Mouse (Mus musculus): ENCODE results near the gene Exoc6. TPM values are rescaled to one million over a fixed set of nuclear protein-coding genes. Genes with fewer than 3 reads are reported as not detected.
"Not testable (repeated sequence)": the region's sequence is repeated elsewhere in the genome, so short reads cannot be mapped to it uniquely, and the experiment has no call there.

Exoc6 gene
- total RNA-seq, 2 experiments from 2014 or later, result 54.9 to 59.6 TPM

DNA sequence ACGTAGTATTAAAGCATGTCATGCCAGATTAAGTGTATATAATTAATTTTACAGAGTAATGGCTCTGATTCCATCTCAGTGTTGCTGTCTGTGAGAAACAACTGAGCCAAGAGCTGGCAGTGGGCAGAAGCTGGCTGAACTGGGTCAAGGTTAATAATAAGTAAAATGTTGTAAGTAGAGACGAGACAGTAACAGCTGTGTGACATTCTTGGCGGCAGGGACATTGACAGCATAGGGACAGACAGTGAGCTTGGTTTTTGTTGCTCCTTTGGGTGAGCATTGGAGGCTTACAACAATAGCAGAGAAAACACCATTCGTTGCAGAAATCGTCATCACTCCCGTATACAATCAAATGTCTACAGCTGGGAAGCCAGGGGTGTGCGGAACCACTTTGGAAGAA, 13.8 kb upstream of the Exoc6 start:
- no peak for DNase-seq (ENCODE audit: low spot score in 2 of 2)

DNA sequence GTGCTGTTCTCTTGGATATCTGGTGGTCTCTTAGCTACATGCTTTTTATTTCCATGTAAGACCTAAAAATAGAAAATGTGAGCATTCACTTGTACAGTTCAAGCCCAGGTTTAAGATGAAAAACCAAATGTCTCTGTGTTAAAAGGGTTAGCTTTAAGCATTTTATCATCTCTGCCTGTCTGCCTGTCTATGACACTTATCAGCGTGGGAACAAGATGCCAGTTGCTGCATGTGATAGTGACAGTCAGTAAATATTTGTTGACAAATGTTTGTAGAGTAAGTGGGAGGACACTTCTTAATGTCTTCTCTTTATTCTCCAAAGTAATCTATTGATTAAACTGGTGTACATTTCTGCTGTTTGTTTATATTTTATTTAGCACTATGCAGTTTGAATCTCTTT, 12.5 kb upstream of the Exoc6 start:
- no peak for DNase-seq (ENCODE audit: low spot score in 2 of 2)

DNA sequence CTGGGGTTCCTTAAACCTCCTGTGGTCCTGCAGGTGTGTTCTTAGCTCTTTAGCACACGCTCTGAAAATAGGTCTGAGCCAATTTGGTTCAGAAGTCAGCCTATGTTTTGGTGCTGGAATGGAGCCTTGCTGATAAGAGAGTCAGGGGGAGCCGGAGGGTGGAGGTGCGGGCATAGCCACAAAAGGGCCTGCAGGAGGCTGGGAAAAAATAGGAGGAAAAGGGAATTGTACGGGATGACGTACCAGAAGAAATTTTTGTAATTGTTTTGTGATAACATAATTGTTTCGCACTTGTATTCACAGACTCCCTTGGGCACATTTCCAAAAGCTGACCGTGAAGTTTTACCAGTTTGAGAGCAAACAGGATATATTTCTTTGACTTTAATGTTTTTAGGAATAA, 10.0 kb upstream of the Exoc6 start:
- DNase-seq (ENCODE audit: low spot score in 2 of 2), result no peak

DNA sequence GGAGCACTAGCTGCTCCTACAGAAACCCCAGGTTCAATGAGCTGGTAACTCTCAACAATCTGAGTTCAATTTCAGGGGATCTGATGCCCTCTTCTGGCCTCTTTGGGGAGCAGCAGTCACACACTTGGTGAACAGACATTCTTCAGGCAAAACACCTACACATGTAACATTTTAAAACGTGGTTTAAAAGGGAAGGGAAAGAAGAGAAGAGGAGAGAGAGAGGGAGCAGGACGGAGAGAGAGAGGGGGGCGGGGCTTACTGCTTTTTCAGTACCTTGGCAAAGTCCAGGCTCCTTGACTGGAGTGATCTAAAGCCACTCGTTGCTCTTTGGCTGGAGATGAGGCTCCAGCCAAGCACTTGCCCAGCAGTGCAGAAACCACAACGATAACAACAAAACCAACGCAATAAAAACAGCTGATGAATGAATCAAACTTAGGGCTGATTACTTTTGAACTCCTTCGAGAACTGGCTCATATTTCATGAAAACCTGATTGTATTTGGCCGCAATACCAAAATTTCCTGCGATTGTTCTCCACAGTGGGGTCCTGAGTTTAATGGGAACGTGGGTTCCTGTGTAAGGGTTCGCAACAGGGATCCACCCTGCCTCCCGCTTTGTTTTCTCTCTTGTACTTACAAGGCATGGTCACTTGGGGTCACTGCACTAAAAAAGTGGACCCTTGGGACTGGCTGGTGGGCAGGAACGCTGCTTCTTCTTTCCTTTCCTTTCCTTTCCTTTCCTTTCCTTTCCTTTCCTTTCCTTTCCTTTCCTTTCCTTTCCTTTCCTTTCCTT, 6.5 kb upstream of the Exoc6 start:
- no peak for DNase-seq (ENCODE audit: low spot score in 2 of 2)

DNA sequence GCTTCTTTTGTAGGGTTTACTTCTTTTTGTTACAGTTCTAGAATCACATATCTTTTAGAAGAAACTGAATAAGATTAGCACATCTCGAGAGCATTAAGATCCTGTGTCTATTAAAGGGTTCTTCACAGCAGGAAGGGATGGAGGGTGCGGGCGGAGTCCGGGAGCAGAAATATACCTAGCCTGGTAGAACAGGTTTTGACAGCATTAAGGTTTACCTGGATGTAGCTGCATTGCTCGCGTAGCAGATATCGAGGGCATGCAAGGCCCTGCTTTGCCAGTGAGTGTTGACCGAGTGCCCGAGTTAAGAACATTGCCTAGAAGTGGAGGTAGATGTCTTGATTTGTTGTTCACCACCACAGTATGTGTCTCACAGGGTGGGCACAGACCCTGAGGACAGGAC, 5.7 kb upstream of the Exoc6 start:
- no peak for DNase-seq (ENCODE audit: low spot score in 2 of 2)

DNA sequence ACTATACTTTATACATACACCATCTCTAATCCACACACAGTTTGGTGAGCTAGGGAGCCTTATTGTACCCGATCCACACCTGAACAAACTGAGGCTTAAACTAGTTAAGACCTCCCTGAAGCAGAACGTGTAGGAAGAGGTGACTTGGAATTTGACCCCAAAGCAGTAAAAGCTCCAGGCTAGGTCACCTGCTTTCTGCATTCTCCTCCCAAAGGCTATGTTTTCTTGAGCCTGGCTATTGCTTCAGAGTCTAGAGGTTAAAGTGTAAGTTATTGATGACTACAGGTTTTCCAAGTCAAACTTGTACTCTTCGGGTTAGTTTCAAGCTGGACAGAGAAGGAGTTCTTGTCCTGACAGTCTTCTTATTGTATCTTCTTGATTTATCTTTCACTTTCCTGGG, 5.0 kb upstream of the Exoc6 start:
- DNase-seq (ENCODE audit: low spot score in 2 of 2), result no peak

DNA sequence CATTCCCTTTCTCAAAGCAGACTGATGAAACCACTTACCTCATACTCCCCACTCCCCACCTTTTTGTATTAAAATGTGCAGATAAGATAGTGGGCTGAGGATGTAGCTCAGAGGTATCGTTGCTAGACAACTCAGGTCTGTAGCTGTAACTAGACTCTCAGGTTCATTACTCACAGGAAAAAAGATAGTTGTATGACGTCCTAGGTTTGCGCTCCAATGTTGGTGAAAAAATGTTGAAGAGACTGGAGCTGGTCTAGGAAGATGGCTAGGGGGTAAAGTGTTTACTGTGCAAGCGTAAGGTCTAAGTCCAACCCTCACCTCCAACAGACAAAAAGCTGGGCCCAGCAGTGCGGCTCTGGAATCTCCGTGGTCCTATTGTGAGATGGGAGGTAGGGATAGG, 4.5 kb upstream of the Exoc6 start:
- DNase-seq (ENCODE audit: low spot score in 2 of 2), result no peak

DNA sequence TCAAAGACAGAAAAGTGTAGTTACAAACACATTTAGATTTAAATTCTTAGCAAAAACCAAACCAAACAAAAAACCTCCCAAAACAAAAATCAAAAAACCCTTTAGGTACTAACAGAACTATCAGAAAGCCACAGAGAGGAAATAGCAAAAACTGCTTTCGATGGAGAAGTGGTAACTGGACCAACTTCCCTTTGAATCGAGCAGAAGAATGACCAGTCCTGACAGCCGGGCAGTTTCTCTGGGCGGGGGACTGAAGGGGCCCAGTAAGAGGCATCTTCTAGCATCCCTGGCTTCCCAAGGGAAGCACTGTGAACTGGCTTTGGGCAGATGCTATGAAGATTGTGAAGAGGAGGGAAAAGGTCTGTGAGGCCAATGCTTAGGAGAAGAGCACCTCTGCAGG, 3.4 kb upstream of the Exoc6 start:
- no peak for DNase-seq (ENCODE audit: low spot score in 2 of 2)

DNA sequence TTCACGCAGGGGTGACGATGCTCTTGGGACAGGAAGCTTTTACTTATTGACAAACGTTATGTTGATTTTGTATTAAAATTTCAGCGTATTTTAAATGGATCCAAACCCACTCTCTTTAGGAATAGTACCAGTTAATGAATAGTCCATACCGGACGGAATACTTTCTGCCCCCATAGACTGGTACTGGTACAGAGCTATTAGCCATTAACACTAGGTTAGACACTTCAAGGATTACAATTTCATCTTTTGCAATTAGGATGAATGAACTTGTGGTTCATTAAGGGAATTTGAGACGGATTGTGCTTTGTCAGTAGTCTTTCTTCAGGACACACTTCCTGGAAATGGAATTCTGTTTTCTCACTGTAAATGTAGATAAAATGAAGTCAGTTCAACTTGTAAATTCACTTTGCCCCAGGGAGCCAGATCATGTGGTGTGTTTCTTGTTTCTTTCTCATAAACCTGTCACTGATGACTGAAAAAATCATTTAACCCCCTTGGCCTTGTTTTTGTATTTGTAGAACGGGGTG, 885 bp downstream of the Exoc6 start:
- DNase-seq (ENCODE audit: low spot score in 2 of 2), result no peak

DNA sequence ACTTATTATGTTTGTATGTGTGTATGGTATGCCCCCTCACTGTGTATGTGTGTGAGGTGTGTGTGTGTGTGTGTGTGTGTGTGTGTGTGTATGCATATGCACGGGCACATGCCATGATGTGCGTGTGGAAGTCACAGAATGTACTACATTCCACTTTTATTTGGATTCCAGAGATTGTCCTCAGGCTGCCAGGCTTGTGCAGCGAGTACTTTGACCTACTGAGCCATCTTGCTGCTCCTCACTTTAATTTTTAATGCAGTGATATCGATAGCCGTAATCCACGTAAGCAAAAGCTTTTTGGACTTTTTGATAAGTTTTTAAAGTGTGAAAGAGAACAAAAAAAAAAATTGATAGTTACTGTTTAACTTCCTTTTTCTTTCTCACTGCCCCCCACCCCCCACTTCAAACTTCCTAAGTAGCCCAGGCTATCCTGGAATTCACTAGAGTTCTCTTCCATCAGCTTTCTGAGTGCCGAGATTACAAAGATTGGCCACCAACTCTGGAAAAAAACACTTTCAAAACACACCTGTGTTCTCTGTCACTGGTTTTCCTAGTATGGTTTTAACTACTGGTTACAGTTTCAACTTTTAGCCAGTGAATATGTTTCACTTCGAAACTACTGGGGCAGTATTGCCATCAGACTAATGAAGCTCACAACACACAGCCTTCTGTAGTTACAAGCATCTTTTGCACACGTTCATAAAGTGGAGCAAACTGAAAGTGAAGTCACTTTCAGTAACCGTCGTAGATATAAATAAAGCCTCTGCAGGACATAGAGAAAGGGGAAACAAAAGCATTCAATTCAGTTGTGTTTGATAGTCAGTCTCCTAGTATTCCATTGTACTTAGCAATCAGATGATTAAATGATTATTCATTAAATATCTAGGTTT, 3.4 kb downstream of the Exoc6 start:
- DNase-seq (ENCODE audit: low spot score in 2 of 2), result no peak

DNA sequence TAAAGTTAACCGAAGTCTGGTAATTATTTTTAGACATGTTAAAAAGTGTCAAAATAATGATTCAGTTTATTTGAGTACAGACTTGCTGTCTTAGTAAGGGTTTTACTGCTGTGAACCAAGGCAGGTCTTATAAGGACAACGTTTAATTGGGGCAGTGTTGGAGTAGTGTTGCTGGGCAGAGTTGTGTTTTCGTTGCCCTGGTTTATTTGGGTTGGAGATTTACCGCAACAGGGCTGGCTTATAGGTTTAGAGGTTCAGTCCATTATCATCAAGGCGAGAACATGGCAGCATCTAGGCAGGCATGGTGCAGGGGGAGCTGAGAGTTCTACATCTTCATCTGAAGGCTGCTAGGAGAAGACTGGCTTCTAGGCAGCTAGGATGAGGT, 4.0 kb downstream of the Exoc6 start:
- DNase-seq (ENCODE audit: low spot score in 2 of 2), result not testable (repeated sequence)

DNA sequence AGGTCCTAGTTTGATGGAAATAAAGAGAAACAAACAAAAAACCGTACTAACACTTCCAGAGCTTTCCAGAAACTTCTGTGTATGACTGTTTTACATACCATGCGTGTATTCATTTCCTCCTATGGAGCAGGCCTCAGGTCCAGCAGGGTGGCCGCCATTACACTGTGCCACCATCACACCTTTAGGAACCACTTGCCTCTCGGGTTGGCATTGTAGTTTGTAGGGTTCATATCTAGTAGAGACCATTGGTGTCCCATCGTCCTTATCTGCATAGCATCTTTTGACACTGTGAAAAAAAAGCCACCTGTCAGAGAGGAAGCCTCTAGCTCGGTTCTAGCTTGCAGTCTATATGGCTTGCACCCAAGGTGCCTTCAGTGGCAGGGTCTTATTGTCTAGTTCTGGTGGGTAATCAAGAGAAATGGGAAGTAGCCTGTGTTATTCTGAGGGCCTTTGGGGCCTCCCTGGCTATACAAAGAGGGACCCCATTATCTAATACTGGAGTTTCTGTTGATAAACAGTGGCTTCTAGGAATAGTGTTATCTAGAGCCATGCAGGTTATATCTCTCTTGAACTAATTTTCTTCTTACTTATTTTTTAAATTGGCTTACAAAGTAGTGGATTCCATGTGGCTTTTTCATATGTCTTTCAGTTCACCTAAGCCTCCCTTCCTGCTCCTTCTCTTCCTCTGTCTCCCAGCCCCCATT, 5.8 kb downstream of the Exoc6 start:
- no peak for DNase-seq (ENCODE audit: low spot score in 2 of 2)

DNA sequence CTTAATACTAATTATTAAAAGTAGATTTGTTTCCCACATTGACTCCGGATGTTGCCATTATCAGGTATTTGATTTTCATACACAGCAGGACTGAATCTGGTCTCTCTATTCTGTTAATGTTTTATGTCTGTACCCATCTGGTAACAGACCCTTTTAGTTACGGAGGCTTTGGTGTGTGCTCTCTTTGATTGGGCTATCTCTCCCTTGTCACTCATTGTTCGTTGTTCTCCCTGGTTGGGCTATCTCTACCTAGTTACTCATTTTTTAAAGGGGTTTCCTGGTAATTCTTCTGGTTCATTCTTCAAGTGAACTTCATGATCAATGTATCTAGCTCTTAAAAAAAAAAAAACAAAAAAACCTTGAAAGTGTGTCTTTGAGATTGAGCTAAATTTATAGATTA, 7.7 kb downstream of the Exoc6 start:
- no peak for DNase-seq (ENCODE audit: low spot score in 2 of 2)

DNA sequence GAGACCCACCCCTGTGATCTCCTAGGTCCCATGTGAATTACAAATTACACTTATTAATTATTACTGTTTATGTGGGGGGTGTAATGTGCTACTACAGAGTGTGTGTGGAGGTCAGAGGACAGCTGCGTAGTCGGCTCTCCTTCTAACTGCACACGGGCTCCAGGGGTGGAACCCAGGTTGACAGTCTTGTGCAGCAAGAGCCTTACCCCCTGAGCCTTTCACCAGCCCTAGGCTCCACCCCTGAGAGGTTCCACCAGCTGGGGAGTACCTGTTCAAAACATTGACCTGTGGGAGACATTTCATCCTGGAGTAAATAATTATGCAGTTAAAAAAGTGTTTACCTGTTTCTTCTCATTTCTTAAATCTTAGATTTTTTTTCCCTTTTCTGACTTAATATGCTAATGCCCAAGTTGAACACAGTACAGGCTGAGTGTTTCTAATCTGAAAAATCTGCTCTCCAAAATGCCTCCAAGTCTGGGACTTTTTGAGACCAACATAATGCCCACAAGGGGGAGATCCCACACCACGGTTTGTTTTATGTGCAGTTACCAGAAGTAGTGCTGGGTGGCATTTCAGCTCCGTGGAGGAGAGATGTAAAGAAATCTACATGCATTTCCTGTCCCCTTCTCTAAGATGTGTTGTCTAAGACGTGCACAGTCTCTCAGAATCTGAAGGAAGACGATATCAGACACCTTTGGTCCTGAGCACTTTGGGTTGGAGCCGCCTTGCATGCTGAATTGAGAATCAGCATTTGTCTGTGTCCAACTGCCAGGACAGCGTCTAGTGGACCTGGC, 9.3 kb downstream of the Exoc6 start:
- DNase-seq (ENCODE audit: low spot score in 2 of 2), result no peak

DNA sequence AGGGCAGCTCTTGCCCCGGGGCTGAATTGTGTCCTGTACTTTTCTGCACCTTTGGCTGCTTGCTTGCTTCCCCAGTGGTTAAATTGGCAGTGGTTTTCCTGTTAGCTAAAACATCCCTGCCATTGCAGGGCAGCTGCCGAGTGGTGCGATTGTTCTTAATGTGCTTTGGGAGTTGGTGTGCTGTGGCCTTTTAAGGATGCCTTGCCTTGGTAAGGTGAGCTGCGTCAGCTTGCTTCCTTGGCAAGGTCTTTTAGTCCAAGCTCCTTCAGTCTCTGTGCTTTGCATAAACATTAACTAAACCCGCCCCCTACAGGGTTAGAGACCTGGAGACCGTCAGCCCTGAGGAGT, 9.8 kb downstream of the Exoc6 start:
- no peak for DNase-seq (ENCODE audit: low spot score in 2 of 2)

DNA sequence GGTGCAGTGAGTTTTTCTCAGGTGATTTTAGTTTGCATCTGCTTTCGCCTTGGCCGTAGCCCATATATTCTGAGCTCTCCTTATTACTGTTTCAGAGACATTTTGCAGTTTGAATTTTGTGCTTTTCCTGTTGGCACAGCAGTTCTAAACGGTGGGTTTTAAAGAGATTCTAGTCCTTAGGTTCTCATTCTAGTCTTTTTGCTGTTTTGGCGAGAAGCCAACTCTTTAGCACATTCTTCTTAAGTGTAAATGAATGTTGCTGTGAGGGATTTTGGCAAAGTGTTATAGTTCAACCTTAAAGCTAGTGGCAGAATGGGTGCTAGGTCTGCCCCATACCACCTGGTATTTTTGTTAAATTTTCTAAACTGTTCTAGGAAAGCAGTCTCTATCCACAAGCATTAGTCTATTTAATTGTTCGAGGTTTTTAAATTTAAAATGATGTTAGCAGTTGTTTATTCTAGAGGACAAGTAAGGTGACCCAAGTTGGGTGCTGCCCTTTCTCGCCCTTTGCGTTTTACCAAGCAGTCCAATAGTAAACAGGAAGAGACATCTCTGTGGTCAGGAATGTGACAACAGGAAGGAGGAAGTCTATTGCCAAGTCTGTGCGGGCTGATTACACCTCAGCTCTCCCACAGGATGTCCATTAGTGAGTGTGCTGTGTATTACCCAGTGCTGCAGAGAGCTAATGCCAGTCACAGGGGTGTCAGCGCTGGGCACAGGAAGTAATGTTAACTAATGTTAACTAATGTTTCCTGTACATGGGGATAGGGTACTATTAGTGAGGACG, 11.1 kb downstream of the Exoc6 start:
- no peak for DNase-seq (ENCODE audit: low spot score in 2 of 2)

DNA sequence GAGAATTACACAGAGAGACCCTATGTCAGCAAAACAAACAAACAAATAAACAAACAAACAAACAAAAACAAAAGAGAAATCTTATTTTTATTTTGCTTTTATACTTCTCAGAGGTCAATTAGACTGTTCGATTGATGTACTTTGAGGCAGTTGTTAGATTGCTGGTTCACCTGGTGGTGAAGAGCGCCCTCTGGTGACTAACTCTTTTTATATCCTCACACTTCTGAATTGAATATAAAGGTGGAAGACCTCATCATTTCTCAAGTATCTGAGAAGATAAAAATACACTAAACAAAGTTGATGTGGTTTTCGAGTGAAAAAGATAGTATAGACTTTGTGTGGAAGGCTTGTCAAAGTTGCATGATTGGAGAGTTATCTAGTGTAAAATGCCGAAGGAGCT, 13.5 kb downstream of the Exoc6 start:
- DNase-seq (ENCODE audit: low spot score in 2 of 2), result peak in 1 of 2 experiments; percentile 36

DNA sequence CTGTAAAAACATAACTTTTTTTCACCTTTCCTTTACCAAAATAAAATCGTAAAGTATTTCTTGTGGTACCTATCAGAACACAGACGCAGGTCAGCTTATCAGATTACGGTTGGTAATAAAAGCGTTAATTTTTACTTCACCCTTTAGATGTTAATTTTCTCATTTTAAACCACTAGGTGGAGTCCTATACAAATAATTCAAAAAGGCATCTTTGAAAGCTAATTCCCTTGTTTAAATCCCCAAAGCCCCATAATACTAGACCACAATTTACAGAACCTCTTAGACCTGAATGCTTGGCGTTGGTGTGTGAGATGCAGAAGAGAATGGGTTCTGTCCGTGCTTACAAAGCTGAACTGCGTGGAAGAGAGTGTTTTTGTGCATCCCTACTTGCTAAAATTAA, 15.6 kb downstream of the Exoc6 start:
- DNase-seq (ENCODE audit: low spot score in 2 of 2), result no peak

DNA sequence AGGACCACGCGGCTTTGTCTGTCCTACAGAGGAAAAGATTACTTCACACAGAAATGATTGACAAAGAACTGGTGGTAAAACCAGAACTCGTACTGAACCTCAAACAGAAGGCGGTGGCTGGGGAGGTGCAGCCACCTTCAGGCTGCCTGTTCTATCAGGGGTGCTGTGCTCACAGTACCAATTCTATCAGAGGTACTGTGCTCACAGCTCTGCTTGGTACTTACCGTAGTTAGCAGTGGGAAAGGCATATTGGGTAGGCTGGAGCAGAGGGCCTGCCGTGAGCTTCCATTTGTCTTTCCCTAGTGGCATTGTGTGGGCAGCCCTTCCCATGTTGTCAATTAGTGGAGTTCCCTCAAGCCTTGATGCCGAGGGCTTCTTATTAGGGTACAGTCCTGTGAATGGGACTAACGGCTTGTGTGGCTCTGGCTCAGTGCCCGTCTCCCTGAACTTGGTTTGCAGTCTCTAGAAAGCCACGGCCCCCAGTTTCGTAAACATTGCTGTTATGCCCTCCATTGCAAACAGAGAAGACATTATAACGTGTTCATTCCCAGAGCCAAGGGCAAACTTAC, 19.1 kb downstream of the Exoc6 start:
- DNase-seq (ENCODE audit: low spot score in 2 of 2), result no peak

Data from layer of hippocampus, postnatal 10 days (tissue).